Mouse (Mus musculus) adrenal gland, postnatal 25 days (tissue): ENCODE measurements around the gene Ldlr. TPM values are rescaled to one million over a fixed set of nuclear protein-coding genes. Genes with fewer than 3 reads are reported as not detected.

Experiments used
- DNase-seq: peaks from one replicate; pipeline ENCODE4 v3.0.0; 2021; ENCODE audit warnings: mixed read lengths
- total RNA-seq: library from RNA; stranded (reverse); gene quantifications from 2 replicates; pipeline ENCODE4 v1.2.3, GENCODE M21; 2021

Gene Ldlr
- total RNA-seq, 1 experiment from 2014 or later: 126 TPM

DNA sequence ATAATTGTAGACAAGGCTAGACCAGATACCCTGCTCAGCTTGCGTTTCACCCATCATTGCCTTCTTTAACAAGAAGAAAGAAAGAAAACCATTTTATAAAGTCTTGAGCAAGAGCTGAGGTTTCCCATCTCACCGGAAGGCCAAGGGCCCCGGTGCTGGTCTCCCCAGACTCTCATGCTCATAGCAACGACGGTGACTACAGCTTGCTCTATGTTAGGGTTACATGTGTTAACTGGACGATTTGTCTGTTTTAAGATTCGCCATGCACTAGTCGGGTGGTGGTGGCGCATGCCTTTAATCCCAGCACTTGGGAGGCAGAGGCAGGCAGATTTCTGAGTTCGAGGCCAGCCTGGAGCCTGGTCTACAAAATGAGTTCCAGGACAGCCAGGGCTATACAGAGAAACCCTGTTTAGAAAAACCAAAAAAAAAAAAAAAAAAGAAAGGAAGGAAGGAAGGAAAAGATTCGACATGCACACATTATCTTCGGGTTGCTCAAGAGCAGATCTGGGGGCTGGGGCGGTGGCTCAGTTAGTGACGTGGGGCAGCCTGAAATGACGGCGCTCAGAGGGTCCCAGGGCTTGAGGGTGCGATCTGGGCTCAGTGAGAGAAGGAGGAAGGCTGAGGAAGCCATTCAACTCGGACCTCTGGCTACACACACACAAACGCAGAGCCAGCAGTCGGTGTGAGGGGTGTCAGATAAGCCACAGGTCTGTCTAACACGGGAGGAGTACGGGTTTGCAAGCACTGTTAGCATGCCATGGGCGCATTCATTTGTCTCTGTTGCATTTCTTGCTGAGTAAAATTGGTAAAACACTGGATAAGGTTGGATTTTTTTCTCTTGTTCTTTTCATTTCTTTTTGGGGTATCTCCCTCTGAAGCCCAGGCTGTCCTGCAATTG, 2.2 kb downstream of the Ldlr start:
- DNase-seq: no peak

DNA sequence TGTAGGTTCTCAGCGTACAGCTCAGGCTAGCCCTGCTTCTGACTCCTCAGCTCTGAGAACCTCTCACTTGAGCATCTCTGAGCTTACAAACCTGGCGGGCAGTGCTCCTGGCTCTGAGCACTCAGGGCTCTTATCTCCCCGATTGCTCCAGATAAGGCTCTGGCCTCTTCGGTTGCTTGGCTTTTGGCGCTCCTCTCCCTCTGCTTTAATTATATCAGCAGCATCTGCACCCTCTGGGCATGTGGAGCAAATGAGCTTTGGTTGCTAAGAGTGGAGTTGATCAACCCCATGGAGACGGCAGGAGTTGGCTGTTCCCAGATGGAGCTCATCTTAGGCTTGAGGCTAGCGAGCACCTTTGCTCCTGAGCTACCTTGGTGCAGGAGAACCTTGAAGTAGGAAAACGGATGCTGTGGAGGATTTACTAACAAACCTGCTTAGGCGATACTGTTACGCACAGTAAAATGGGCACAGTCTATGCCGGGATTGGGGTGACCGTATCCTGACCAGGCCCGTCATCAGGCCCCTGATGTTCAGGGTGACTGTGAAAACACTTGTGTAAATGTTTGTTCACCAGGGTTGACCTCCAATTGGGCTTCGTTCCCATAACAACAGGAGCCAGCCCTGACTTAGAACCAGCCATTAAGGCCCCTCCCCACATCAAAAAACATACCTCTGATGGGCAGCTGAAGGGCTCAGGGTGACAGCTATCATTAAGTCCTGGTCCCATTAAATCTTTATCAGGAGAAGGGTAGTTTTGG, 3.1 kb downstream of the Ldlr start:
- DNase-seq: no peak

DNA sequence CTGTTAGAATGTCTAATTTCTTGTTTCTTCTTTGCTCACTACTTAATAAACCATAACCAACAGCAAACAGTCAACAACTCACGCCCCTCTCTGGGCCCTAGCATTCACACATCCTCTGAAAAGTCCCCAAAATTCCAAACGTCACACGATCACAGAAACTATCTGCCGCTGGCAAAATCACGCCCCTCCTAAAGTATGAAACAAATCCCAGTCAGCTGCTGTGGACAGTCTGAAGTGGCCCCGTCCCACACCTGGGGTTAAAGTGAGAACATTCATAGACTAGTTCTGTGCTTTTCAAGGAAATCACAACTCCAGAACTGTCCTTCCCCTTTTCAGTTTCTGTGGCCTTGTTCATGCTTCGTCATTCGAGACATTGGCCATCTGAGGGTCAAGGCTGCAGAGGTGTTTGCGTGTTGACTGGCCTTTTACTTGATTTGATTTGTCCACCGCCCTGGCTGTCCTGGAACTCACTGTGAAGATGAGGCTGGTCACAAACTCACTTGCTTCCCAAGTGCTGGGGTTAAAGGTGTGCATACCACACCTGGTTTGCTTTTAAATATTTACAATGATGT, 5.1 kb downstream of the Ldlr start:
- no peak for DNase-seq

DNA sequence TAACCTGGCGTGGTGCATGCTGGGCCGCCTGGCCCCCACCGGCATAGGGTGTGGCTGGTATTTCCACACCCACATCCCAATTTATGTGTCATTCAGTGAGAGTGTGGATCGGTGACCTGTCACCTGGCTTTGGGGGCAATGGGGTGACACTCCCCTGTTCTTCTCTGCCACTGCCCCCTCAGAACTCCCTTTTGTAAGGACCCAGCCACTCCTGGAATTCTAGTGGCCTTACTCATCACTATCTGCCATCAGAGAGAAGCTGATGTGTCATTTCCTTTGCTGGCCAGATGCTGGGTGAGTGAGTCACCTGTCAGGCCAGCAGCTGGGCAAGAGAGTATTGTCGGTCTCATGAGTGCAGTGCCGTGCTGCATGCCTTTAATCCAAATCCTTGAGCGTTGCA, 6.0 kb downstream of the Ldlr start:
- peak; percentile 37 for DNase-seq

DNA sequence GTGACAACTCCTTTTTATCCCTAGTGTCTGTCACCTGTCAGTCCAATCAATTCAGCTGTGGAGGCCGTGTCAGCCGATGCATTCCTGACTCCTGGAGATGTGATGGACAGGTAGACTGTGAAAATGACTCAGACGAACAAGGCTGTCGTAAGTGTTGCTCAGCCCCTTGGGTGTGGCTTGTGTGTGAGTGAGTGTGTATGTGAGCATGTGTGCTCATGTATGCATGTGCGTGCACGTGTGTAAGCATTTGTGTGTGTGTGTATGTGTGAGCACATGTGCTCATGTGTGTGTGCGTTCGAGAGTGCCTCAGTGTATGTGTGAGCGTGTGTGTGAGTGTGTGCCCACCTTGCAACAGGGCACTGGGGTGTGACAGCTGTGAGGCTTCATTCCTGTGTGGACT, 9.0 kb downstream of the Ldlr start:
- no peak for DNase-seq

DNA sequence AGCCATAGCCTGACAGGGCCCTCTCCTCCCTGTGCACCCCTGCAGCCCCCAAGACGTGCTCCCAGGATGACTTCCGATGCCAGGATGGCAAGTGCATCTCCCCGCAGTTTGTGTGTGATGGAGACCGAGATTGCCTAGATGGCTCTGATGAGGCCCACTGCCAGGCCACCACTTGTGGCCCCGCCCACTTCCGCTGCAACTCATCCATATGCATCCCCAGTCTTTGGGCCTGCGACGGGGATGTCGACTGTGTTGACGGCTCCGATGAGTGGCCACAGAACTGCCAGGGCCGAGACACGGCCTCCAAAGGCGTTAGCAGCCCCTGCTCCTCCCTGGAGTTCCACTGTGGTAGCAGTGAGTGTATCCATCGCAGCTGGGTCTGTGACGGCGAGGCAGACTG, 10.2 kb downstream of the Ldlr start:
- DNase-seq: no peak

DNA sequence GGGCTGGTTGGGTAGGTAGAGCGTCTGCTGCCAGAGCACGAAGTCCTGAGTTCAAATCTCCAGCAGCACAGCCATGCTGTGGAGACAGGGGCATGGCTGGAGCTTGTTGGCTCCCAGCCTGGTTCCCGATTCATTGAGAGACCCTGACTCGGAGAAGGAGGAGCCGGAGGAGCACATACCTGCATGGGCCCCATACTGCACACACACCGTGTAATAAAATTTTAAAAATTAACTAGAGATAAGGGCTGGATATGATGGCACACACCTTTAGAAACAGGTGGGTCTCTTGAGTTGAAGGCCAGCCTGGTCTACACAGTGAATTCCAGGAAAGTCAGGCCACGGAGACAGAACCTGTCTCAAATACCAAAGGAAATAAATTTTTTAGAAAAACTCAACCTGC, 10.7 kb downstream of the Ldlr start:
- no peak for DNase-seq

DNA sequence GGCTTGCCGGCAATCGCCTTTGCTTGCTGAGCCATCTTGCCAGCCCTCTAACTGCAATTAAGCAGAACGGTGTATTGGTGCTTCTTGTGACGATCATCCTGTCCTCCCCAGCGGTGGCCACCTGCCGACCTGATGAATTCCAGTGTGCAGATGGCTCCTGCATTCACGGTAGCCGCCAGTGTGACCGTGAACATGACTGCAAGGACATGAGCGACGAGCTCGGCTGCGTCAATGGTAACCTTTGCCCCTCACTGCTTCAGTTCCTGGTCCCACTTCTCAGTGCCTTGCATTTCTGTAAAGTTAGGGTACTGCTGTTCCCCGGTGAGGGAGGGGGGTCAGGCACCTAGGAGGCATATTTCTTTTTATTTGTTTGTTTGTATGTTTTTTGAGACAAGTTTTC, 11.8 kb downstream of the Ldlr start:
- DNase-seq: no peak

DNA sequence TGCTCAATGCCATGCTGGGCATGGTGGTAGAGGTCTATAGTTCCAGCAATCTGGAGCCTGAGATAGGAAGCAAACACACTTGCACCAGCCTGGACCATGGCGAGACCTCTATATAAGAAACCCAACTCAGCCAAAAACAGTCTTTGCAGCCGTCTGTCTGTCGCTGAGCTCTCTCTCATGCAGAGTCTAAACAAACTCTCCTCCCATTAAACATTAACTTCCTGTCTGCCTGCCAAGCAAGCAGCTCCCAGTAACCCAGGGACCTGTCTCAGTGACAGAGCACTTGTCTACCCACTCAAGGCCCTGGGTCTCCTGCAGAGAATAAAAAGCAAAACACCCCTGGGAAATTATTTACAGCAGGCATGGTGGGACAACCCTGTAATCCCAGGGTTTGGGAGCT, 13.3 kb downstream of the Ldlr start:
- DNase-seq: no peak

DNA sequence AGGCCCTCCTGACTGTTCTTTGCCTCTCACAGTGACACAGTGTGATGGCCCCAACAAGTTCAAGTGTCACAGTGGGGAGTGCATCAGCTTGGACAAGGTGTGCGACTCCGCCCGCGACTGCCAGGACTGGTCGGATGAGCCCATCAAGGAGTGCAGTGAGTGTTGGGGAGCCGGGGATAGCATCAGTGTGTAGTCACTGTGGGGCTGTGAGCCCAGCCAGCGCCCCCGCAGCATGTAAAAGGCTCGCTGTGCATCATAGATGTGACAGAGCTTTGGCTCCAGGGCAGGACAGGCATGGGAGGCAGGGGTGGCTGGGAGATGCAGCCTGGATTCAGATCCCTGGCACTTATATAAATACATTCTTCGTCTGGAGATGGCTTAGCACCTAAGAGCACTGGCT, 13.9 kb downstream of the Ldlr start:
- no peak for DNase-seq

DNA sequence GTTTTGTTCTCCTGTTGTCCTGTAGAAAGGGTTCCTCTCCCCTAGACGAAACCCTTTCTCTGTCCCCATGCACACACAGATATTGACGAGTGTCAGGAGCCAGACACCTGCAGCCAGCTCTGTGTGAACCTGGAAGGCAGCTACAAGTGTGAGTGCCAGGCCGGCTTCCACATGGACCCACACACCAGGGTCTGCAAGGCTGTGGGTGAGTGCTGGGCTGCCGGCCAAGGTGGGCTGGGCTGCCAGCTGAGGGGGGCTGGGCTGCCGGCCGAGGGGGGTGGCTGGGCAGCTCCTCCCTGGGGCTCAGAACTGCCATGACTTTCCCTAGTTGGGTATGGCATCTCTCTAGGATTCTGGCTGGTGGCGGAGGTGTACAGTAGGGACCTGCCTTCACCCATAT, 15.5 kb downstream of the Ldlr start:
- DNase-seq: no peak

DNA sequence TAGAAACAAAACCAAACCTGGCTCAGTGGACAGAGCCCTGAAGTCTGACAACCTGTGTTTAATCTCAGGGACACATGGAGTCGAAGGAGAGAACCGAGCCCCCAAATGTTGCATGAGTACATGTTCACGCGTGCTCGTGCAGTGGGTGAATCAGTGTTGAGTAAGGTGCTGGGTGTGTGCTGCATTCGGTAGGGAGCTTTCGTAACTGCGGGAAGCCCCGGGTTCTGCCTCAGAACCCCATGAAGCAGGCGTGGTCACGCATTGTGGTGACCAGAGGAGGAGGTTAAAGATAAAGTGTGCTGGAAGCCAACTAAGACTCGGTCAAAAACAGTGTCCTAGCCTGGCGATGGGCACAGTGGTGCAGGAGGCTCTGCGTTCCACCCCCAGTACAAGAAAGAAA, 17.1 kb downstream of the Ldlr start:
- no peak for DNase-seq

DNA sequence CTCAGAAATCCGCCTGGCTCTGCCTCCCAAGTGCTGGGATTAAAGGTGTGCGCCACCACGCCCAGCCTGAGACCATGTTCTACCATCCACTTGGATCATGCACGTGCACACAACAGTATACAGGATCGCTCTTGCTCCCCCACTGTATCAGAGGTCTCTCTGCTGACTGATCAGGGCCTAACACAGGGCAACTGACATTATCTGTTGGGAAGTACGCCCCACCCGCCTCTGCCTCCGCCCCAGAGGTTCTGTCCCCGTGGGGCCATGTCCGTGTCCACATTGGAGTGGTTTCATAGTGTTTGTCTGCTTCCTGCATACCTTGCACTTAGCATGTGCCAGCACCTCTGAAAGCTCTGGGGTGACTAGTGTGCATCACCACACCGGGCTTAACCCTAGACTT, 18.2 kb downstream of the Ldlr start:
- DNase-seq: no peak

DNA sequence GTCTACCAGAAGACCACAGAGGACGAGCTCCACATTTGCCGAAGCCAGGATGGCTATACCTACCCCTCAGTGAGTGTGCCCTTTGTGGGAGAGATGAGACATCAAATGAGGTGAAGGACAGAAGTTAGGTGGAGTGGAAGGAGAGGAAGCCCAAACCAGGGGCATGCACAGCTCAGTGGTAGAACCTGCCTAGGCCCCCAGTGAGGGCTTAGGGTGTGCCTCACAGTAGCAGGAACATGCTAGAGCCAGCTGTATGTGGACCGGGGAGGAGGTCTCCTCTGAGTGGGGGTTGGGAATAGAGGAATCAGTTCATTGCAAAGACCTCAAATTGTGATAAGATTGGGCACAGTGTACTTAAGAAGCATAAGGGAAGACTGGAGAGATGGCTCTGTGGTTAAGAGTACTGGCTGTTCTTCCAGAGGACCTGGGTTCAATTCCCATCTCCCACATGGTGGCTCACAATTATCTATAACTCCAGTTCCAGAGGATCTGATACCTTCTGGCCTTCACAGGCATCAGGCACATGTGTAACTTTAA, 24.0 kb downstream of the Ldlr start:
- no peak for DNase-seq

DNA sequence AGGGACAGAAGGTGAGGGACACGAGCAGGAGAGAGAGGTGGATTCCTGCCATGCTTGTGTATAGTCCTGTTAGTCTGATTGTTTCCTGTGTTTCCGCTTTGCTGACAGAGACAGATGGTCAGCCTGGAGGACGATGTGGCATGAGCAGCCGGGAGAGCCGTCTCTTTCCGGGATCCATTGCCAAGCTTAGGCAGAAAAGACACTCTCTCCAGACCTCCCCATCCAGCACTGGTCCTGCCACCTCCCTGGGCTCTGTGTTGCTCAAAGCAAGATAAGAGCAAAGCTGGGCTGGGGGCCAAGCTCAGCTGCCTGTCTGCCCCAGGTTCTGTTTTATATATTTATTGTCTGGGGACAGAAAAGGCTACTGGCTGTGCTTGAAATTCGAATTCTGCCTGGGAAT, 24.8 kb downstream of the Ldlr start:
- peak; percentile 74 for DNase-seq

DNA sequence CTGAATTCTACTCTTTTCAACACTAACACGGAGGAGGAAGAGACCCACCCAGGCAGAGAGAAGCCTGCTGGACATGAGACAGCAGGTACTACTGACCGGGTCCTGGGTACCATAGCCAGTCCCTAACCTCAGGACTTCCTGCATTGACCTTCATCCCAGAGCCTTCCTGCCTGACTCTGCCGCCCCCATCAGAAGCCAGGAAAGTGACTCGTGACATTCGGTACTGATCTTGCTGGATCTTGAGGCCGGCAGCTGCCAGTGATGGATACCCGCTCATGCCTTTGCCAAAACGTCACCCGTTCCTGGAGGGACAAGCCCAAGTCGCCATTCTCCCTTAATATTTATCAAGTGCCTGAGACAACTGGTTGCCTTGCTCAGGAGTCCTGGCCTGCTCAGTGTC, 25.2 kb downstream of the Ldlr start:
- no peak for DNase-seq

DNA sequence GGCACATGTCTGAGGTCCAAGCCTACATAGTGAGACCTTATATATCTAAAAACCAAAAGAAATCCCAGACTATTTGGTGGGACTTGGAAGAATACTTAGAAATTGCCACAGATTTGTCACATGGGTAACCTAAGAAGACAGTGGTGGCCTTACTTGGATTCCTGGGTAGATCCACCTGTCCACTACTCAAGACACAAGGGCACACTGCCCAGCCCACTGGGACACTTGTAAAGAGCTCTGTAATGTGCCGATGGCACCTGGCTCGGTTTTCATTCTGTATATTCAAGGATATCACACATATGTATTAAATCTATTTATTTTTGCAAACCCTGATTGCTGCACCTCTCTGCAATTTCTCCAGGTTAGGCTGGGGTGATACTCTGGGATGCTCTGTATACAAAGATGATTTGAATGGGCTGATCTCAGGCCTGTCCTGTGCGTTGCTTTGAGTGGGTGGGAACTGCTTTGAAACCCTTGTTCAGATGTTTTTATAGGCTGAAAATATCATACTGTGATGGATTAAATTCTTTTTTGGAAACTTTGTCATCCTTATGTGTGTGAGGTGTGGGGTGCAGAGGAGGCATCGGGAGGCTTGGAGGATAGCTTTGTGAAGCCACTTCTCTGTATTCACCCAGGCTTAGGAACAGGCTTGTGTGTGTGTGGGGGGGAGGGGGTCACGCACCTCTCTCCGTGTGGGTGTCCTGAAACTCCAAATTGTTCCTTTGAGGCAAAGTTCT, 26.3 kb downstream of the Ldlr start:
- no peak for DNase-seq

DNA sequence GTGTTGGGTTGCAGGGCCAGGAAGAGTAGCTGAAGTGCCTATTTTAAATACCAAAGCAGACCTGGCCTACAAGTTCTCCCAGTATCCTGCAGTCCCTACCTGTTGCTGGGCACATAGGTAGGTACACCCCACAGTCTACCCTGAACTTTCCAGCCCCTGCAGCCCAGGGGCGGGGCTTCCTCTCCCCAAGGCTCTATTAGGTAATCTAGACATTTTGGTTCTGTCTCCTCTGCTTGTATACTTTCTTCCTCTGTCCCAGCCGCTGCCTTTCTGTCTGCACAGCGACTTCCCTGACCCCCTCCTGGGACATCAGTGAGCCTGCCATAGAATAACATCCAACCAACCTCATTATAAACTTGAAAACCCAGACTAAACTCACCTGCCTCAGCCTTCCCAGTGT, 27.1 kb downstream of the Ldlr start:
- no peak for DNase-seq

DNA sequence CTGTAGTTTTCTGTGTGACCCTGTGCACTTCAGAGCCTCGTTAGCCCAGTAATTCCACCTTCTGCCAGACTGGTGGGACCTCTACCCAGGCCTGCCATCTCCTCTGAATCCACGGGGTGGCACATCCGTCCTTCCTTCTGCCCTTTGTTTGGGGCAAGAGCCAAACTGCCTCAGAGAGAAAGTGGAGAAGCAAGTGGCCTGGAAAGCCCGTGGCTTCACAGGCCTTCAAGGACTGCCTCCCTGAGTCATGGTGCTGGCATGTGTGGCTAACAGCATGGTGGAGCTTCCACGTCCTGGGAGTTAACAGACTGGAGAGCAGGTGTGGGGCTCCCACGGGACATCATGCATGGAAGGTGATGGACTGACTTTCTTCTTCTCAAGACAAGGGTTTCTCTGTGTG, 28.1 kb downstream of the Ldlr start:
- DNase-seq: peak; percentile 62

DNA sequence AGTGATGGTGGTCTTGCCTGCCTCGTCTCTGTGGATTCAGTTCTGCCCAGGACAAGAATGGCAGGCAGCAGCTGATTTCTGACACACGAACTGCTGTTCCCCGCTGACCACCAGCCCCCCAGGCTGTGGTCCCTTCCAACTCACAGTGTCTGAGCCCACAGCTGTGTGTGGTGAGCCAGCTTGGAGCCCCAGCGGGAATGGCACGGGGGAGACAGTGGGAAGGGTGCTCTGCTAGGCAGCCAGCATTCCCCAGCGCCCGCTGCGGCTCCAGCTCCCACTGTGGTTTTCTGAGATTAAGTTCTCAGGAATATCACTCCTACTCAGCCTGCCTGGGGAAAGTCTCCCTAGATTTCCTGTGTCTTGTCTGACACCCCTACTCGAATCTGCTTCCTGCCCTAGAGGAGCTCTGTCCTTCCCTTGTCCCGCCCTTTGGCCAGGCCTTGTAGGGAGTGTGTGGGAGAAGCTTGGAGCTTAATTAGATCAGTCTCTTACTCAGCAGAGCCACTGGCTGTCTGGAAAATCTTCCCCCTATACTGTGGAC, 29.0 kb downstream of the Ldlr start:
- DNase-seq: no peak

DNA sequence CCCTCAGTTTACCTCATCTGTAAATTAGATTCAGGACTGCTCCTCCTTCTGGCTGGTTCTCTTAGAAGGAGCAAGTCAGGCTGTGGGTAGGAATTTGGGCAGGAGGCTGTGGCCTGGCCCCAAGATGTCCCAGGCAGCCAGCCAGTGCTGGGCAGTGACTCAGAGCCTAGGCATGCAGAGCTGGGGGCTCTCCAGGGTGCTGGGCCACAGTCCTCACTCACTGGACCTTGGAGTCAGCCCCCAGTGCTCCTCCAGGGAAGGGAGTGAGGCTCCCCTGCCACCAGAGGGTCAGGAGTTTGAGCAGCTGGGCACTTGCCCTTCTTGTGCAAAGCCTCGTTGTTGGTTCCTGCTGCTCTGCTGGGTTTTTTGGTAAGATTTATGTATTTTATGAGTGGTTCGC, 30.7 kb downstream of the Ldlr start:
- DNase-seq: peak; percentile 88
